Mouse (Mus musculus): ENCODE measurements around the gene Lce1j. TPM values are rescaled to one million over a fixed set of nuclear protein-coding genes. Genes with fewer than 3 reads are reported as not detected.
"Not testable (repeated sequence)": the region's sequence is repeated elsewhere in the genome, so short reads cannot be mapped to it uniquely, and the experiment has no call there.

The Lce1j gene
- not detected for total RNA-seq (2021)
- long read RNA-seq, experiment 1 = 0 reads
- long read RNA-seq, experiment 2 = 0 reads

- no peak for DNase-seq
- intact Hi-C loops (cut with DNase I; ENCODE audit: low total_unique reads) = no loop called here
Observed at GRCm38 (mm10) chr3:92790414-92790813, at the start of gene Lce1j. Lce1j (minus strand) TSS chr3:92790514.

DNA sequence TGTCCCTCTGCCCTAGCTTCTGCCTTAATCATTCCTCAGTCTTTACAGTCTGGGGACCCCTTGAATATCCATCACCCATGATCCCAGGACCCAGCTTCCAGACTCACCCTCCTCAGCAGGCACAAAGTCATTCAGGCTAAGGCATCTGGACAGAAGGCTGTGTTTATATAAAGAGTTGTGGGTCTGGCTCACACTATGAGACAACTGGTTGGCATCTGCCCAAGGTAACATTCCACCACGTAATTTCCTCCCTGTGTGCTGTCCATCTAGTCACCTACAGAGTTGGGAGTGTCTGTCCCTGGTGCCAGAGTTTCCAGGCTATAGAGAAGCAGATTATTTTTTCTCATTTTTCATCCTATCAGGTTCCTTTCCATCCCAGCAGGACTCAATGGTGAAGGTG lies 36.8 kb upstream of the Lce1j start, which contains the start of gene Kprp:
TSS of gene Kprp (minus strand) at position 140 of the 400 bp plus-strand sequence.
- intact Hi-C loops (cut with DNase I; ENCODE audit: low total_unique reads) = no loop called here

GRCm38 (mm10) chr3:92825808-92826207 lies 35.5 kb upstream of the Lce1j start:
- DNase-seq = no peak
- intact Hi-C loops (cut with DNase I; ENCODE audit: low total_unique reads) = no loop called here

More for the DNA sequence above, 36.8 kb upstream of the Lce1j start, which contains the start of gene Kprp:
- no peak for DNase-seq

DNA sequence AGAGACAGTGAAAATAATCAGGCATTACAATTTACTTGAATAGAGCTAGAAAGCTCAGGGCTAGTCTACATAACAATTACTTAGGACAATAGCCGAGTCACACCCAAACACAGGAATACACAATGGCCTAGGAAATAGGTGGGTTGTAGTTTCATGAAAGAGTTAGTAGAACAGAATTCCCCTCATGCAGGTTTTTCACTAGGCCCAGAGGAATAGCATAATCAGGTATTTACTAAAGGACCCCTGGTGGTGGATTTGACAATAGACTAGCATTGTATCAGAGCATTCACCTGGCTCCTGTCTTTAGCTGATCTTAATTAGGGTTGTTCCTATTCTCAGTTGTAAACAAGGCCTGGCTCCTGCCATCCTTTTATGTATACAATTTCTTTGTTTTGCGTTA lies 25.7 kb upstream of the Lce1j start:
- intact Hi-C loops (cut with DNase I; ENCODE audit: low total_unique reads); DNase-seq: not testable (repeated sequence)

DNA sequence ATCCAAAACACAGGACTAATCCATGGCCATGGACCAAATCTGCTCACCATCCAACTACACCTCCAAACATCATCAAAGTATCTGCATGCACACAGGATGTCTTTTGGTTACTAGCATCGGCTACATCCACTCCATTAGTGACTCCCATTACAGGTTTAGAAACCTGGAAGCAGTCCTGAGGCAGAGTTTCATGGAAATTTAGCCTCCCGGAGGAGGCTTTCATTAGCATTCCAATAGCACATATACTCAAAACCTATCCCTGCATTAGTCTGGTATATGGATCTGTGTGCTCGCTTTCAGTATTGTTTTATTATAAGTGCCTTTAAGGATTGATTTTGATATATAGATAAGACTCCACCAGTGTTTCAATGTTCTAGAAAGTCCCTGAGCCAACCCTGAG lies 25.3 kb upstream of the Lce1j start:
- no peak for DNase-seq
- intact Hi-C loops (cut with DNase I; ENCODE audit: low total_unique reads) = no loop called here

GRCm38 (mm10) chr3:92807791-92808190 lies 17.5 kb upstream of the Lce1j start, which contains the start of gene Lce1k:
Lce1k (minus strand) TSS chr3:92807891.
- no peak for DNase-seq
- intact Hi-C loops (cut with DNase I; ENCODE audit: low total_unique reads) = no loop called here

DNA sequence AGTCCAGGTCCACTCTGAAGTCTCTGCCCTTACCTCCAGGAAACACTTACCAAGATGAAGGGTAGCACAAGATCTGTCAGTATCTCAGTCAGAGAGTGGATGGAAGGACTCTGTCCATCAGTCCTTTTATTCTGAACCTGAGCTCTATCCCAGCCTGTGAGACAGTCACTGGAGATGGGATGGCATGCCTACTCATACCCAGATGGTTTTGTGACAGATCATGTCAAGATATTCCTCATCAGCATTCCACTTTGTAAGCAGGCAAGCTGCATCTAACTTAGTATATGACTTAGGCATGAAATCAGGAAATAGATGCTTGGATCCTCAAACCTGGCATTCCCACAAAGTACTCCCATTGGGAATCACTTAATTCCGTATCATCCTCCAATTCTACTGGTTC lies 11.5 kb downstream of the Lce1j start, which contains the start of gene Lce1i:
TSS of gene Lce1i (minus strand) at position 101 of the 400 bp plus-strand sequence.
- DNase-seq = no peak
- intact Hi-C loops (cut with DNase I; ENCODE audit: low total_unique reads) = no loop called here

DNA sequence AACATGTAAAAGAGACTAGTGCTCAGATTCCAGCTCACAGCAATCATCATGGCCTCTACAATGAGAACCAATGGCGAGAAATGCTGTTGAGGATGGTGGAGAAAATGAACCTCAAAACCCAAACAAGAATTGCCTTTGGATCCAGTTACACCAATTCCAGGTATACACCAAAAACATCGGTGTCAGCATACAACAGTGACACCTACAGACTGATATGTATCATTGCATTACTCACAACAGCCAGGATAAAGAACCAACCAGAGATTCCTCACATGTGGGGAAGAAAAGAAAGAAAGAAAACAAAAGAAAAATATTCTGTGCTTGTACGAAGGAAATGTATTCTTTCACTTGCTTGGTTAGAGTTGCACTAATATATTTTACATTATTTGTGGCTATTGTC lies 18.7 kb downstream of the Lce1j start:
- intact Hi-C loops (cut with DNase I; ENCODE audit: low total_unique reads) = no loop called here
- DNase-seq = no peak

- DNase-seq = no peak
- intact Hi-C loops (cut with DNase I; ENCODE audit: low total_unique reads) = no loop called here
Observed at GRCm38 (mm10) chr3:92764965-92765364, 25.3 kb downstream of the Lce1j start, which contains the start of gene Lce1h. Lce1h (minus strand) TSS chr3:92765065.

DNA sequence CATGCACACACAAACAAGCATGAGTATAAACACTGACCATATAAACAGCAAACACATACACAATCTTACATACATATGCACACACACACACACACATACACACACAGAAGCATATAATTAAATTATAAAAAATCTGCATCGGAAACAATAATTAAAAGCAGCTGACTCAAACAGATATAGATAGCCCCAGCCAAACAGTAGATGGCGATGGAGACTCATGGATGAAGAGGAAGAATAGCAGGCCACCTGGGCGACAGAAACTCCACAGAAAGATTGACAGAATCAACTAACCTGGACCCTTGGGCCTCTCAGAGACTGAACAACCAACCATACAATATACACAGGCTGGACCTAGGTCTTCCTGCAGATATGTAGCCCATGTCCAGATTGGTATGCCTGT lies 37.1 kb downstream of the Lce1j start:
- intact Hi-C loops (cut with DNase I; ENCODE audit: low total_unique reads) = no loop called here
- DNase-seq = no peak

DNA sequence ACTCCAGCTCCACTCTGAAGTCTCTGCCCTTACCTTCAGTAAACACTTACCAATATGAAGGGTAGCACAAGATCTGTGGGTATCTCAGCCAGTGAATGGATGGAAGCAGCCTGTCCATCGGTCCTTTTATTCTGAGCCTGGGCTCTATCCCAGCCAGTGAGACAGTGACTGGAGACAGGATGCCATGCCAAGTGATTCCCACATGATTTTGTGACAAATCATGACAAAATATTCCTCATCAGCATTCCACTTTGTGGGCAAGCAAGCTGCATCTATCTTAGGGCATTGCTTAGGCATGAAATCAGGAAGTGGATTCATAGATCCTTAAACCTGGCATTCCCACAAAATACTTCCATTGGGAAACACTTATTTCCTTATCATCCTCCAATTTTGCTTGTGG lies 38.1 kb downstream of the Lce1j start, which contains the start of gene Lce1g:
TSS of gene Lce1g (minus strand) at position 101 of the 400 bp plus-strand sequence.
- intact Hi-C loops (cut with DNase I; ENCODE audit: low total_unique reads) = no loop called here
- no peak for DNase-seq

DNA sequence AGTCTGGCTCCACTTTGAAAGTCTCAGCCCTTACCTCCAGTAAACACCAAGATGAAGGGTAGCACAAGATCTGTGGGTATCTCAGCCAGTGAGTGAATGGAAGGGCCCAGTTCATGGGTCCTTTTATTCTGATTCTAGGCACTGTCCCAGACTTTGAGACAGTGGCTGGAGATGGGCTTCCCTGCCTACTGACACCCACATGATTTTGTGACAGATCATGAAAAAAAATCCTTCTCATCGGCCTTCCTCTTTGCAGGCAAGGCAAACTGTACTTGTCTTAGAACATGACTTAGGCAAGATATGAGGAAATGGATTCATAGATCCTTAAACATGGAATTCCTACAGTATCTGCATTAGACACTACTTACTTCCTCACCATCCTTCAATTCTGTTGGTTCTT lies 51.3 kb downstream of the Lce1j start, which contains the start of gene Gm38119:
TSS of gene Gm38119 (minus strand) at position 101 of the 400 bp plus-strand sequence.
- intact Hi-C loops (cut with DNase I; ENCODE audit: low total_unique reads) = no loop called here
- no peak for DNase-seq

Other genes with a start within 250 kb of the Lce1j start
- gene Ivl, start 216.8 kb downstream of the Lce1j start, total RNA-seq (2021) = not detected
- not detected for gene Smcp, start 201.5 kb downstream of the Lce1j start, total RNA-seq (2021)
- not detected for gene 2210017I01Rik, start 183.0 kb downstream of the Lce1j start, total RNA-seq (2021)
- gene Lce6a, start 168.9 kb downstream of the Lce1j start, total RNA-seq (2021) = not detected
- not detected for gene Lce1a1, start 142.2 kb downstream of the Lce1j start, total RNA-seq (2021)
- gene Lce1b, start 133.6 kb downstream of the Lce1j start, total RNA-seq (2021) = not detected
- not detected for gene Lce1a2, start 120.2 kb downstream of the Lce1j start, total RNA-seq (2021)
- gene Lce1c, start 111.3 kb downstream of the Lce1j start, total RNA-seq (2021) = not detected
- not detected for gene Lce1d, start 103.3 kb downstream of the Lce1j start, total RNA-seq (2021)
- gene Lce1e, start 81.4 kb downstream of the Lce1j start, total RNA-seq (2021) = not detected
- not detected for gene Lce1f, start 70.2 kb downstream of the Lce1j start, total RNA-seq (2021)
- not detected for gene Gm38119, start 51.4 kb downstream of the Lce1j start, total RNA-seq (2021)
- gene Lce1g, start 38.2 kb downstream of the Lce1j start, total RNA-seq (2021) = not detected
- gene Lce1h, start 25.4 kb downstream of the Lce1j start, total RNA-seq (2021) = not detected
- gene Lce1i, start 11.6 kb downstream of the Lce1j start, total RNA-seq (2021) = not detected
- gene Lce1k, start 17.4 kb upstream of the Lce1j start, total RNA-seq (2021) = not detected
- not detected for gene Kprp, start 36.7 kb upstream of the Lce1j start, total RNA-seq (2021)
- not detected for gene Lce1l, start 60.8 kb upstream of the Lce1j start, total RNA-seq (2021)
- gene 2310050C09Rik, start 79.7 kb upstream of the Lce1j start, total RNA-seq (2021) = not detected
- not detected for gene Lce3a, start 135.7 kb upstream of the Lce1j start, total RNA-seq (2021)
- not detected for gene Lce3b, start 142.5 kb upstream of the Lce1j start, total RNA-seq (2021)
- not detected for gene Lce3c, start 154.0 kb upstream of the Lce1j start, total RNA-seq (2021)
- not detected for gene Lce3d, start 166.9 kb upstream of the Lce1j start, total RNA-seq (2021)
- not detected for gene Lce3e, start 176.5 kb upstream of the Lce1j start, total RNA-seq (2021)
- not detected for gene Lce3f, start 201.7 kb upstream of the Lce1j start, total RNA-seq (2021)
- not detected for gene Crct1, start 225.2 kb upstream of the Lce1j start, total RNA-seq (2021)
- not detected for gene Lce1m, start 228.5 kb upstream of the Lce1j start, total RNA-seq (2021)